Mouse (Mus musculus): ENCODE data around the gene Maats1. TPM values are rescaled to one million over a fixed set of nuclear protein-coding genes. Genes with fewer than 3 reads are reported as not detected.

Gene Maats1
- total and polyA plus RNA-seq, 3 experiments: 0.20 TPM; not detected in 2

DNA sequence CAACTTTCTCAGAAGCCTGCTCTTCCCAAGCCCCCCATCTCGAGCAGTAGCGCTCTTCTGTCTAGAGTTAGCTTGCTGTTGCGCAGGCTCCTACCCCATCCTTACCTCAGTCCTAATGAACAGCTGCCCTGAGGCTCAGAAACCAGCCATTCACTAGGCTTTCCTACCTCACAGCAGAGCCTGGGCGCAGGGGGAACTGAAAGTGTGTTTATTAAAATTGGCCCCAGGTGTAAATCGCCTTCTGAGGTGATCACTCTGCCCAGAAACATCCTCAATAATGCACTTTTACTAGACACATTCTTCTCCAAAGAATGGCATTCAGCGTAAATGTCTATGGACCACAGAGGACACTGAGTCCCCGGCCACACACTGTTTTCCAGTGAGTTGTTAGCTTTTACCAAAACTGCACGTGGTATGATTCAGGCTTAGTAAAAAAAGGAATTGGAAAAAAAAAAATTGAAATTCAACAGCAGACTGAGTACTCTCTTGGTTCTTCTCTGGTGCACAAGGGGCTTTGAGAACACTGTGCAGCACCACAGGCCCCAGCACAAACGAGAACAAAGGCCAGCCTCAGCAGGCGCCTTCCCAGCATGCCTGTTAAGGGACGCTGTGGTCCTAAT lies 15.1 kb downstream of the Maats1 start:
- TF ChIP-seq POLR2A (IDR thresholded peaks at IDR 0.05; ENCODE audit: insufficient read depth, low read depth, low read length): no peak
- TF ChIP-seq EP300 (IDR thresholded peaks at IDR 0.05; ENCODE audit: insufficient read depth, low read depth, low read length): no peak
- no peak for TF ChIP-seq CTCF (IDR thresholded peaks at IDR 0.05)
- DNase-seq: no peak

DNA sequence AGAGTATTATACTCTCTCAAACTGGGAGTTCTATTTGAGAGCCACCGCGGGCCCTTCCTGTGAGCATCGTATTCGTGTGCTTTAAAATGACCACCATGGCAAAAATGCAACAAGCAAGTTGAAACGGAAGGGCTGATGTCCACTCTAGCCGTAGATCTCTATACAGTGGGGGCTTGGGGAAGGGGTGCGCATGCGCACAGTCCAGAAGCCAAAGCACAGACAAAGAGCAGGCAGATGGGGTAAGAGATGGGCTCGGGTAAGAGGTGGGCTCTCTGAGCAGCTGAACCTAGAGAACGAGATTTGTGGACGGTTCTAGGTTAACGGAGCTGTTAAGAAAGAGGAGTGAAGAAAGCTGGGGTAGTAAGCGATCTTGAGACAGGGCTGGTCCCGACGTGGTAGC lies 17.6 kb downstream of the Maats1 start:
- no peak for DNase-seq
- Histone ChIP-seq H3K36me3 (ENCODE audit: control insufficient read depth, insufficient read depth, low read length) (no peaks in the 10 kb centered on the region), H3K27me3 (ENCODE audit: control insufficient read depth, insufficient read depth, low read length) (no peaks in the 10 kb centered on the region), H3K79me2 (replicated peaks; ENCODE audit: control insufficient read depth, insufficient read depth, low read length) (no peaks in the 10 kb centered on the region; the same call in 1 of the 2 replicates), H3K4me1 (ENCODE audit: control insufficient read depth, insufficient read depth, low read length) (no peaks in the 10 kb centered on the region), H3K4me3 (no peak overlapping the region), H3K9ac (ENCODE audit: low read depth, low read length) (no peak overlapping the region), H3K27ac (no peak overlapping the region)
- no peak for TF ChIP-seq POLR2A (IDR thresholded peaks at IDR 0.05; ENCODE audit: insufficient read depth, low read depth, low read length)
- no peak for TF ChIP-seq CTCF (IDR thresholded peaks at IDR 0.05)
- TF ChIP-seq EP300 (IDR thresholded peaks at IDR 0.05; ENCODE audit: insufficient read depth, low read depth, low read length): no peak
- intact Hi-C loops (cut with DNase I): no loop called here
- WGBS: 90% methylated on average over 15 of the region's 15 CpGs

More for the DNA sequence above, 15.1 kb downstream of the Maats1 start:
- H3K4me1 ChIP-seq (ENCODE audit: control insufficient read depth, insufficient read depth, low read length): no peaks in the 10 kb centered on the region
- H3K9ac ChIP-seq (ENCODE audit: low read depth, low read length): no peak overlapping the region
- no peaks in the 10 kb centered on the region for H3K36me3 ChIP-seq (ENCODE audit: control insufficient read depth, insufficient read depth, low read length)
- intact Hi-C loops (cut with DNase I): no loop called here
- H3K27me3 ChIP-seq (ENCODE audit: control insufficient read depth, insufficient read depth, low read length): no peaks in the 10 kb centered on the region
- H3K27ac ChIP-seq: no peak overlapping the region
- no peaks in the 10 kb centered on the region for H3K79me2 ChIP-seq (replicated peaks; ENCODE audit: control insufficient read depth, insufficient read depth, low read length)
- no peak overlapping the region for H3K4me3 ChIP-seq
- 86% methylated on average over 11 of the region's 11 CpGs for WGBS

DNA sequence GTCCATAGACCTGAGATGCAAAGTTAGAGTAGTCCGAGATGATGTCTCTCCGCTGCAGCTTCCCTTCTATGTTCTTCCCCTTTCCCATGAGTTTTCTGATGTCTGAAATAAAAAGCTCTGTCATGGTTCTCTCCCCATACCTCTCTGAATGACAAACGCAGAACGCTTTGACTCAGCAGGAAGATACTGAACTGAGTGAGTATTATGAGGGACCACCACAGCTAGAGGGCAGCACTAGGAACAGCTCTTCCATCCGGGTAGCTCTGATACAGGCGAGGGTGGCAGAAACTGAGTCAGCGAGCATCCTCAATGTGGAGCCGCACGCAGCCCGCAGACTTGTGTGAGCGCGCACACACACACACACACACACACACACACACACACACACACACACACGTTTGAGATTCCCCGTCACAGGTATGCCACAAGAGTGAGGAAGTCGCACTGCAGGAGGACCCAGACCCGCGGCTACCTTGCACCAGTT lies 20.4 kb downstream of the Maats1 start:
- H3K9ac ChIP-seq (ENCODE audit: low read depth, low read length): no peak overlapping the region
- no peaks in the 10 kb centered on the region for H3K27me3 ChIP-seq (ENCODE audit: control insufficient read depth, insufficient read depth, low read length)
- peak; percentile 71 for TF ChIP-seq CTCF (IDR thresholded peaks at IDR 0.05)
- TF ChIP-seq EP300 (IDR thresholded peaks at IDR 0.05; ENCODE audit: insufficient read depth, low read depth, low read length): no peak
- TF ChIP-seq POLR2A (IDR thresholded peaks at IDR 0.05; ENCODE audit: insufficient read depth, low read depth, low read length): no peak
- no peak overlapping the region for H3K27ac ChIP-seq
- no peaks in the 10 kb centered on the region; the same call in 1 of the 2 replicates for H3K79me2 ChIP-seq (replicated peaks; ENCODE audit: control insufficient read depth, insufficient read depth, low read length)
- DNase-seq: peak; percentile 13 to 36
- intact Hi-C loops (cut with DNase I): no loop called here
- 37% methylated on average over 17 of the region's 17 CpGs for WGBS
- H3K36me3 ChIP-seq (ENCODE audit: control insufficient read depth, insufficient read depth, low read length): no peaks in the 10 kb centered on the region
- H3K4me1 ChIP-seq (ENCODE audit: control insufficient read depth, insufficient read depth, low read length): no peaks in the 10 kb centered on the region
- H3K4me3 ChIP-seq: no peak overlapping the region

DNA sequence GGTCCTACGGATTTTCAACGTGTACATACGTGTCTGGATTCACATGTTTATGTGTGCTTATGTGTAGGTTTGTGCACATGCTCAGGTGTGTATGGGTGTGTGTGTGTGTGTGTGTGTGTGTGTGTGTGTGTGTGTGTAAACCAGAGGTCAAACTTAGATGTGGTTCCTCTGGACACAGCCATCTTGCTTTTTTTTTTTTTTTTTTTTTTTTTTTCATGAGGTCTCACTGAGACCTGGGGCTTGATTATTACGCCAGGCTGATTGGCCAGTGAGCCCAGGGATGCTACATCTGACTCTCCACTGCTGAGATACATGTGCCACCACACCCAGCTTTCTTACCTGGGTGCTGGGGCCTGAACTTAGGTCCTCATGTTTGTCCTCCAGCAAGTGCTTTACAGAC lies 22.9 kb downstream of the Maats1 start:
- no peak overlapping the region for H3K27ac ChIP-seq
- no peak for TF ChIP-seq CTCF (IDR thresholded peaks at IDR 0.05)
- no peak for TF ChIP-seq POLR2A (IDR thresholded peaks at IDR 0.05; ENCODE audit: insufficient read depth, low read depth, low read length)
- no peak for TF ChIP-seq EP300 (IDR thresholded peaks at IDR 0.05; ENCODE audit: insufficient read depth, low read depth, low read length)
- no peak overlapping the region for H3K9ac ChIP-seq (ENCODE audit: low read depth, low read length)
- H3K27me3 ChIP-seq (ENCODE audit: control insufficient read depth, insufficient read depth, low read length): no peaks in the 10 kb centered on the region
- no peak for DNase-seq
- WGBS: 91% methylated on average over 4 of the region's 4 CpGs
- intact Hi-C loops (cut with DNase I): no loop called here
- no peaks in the 10 kb centered on the region for H3K4me1 ChIP-seq (ENCODE audit: control insufficient read depth, insufficient read depth, low read length)
- no peaks in the 10 kb centered on the region for H3K36me3 ChIP-seq (ENCODE audit: control insufficient read depth, insufficient read depth, low read length)
- no peaks in the 10 kb centered on the region; the same call in 1 of the 2 replicates for H3K79me2 ChIP-seq (replicated peaks; ENCODE audit: control insufficient read depth, insufficient read depth, low read length)
- H3K4me3 ChIP-seq: no peak overlapping the region

- Histone ChIP-seq H3K4me3 (no peak overlapping the region), H3K27me3 (ENCODE audit: control insufficient read depth, insufficient read depth, low read length) (no peaks in the 10 kb centered on the region), H3K4me1 (ENCODE audit: control insufficient read depth, insufficient read depth, low read length) (no peaks in the 10 kb centered on the region), H3K79me2 (replicated peaks; ENCODE audit: control insufficient read depth, insufficient read depth, low read length) (no peaks in the 10 kb centered on the region; the same call in 1 of the 2 replicates), H3K27ac (no peak overlapping the region), H3K36me3 (ENCODE audit: control insufficient read depth, insufficient read depth, low read length) (no peaks in the 10 kb centered on the region), H3K9ac (ENCODE audit: low read depth, low read length) (no peak overlapping the region)
- WGBS: 63% methylated on average over 9 of the region's 9 CpGs
- no peak for TF ChIP-seq EP300 (IDR thresholded peaks at IDR 0.05; ENCODE audit: insufficient read depth, low read depth, low read length)
- TF ChIP-seq POLR2A (IDR thresholded peaks at IDR 0.05; ENCODE audit: insufficient read depth, low read depth, low read length): no peak
- no peak for TF ChIP-seq CTCF (IDR thresholded peaks at IDR 0.05)
- intact Hi-C loops (cut with DNase I): no loop called here
- DNase-seq: no peak
These were observed 23.5 kb downstream of the Maats1 start for GRCm38 (mm10) chr16:38318492-38318891.

DNA sequence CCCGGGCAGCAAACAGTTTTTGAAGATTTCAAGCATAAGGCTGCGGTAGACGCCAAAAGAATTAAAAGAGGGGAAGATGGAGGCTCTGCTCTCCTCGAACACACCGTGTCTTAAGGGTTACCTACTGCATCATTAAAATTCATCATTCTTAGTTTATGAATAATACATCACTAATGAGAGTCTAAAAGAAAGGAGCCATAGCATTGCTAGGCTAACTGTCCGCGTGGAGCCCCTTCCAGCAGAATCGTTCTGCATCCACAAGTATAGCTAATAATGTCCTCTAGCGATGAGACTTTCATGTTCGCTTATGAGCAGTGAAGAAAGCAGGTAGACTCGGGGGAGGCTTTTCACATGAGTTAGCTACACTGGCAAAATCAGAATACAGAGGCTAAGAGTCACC lies 33.7 kb downstream of the Maats1 start:
- Histone ChIP-seq H3K79me2 (replicated peaks; ENCODE audit: control insufficient read depth, insufficient read depth, low read length) (no peaks in the 10 kb centered on the region), H3K36me3 (ENCODE audit: control insufficient read depth, insufficient read depth, low read length) (no peaks in the 10 kb centered on the region), H3K4me3 (no peak overlapping the region), H3K27me3 (ENCODE audit: control insufficient read depth, insufficient read depth, low read length) (no peaks in the 10 kb centered on the region), H3K9ac (ENCODE audit: low read depth, low read length) (no peak overlapping the region), H3K27ac (no peak overlapping the region), H3K4me1 (ENCODE audit: control insufficient read depth, insufficient read depth, low read length) (0 out of 2 replicates have a peak, but pooled peaks cover 2% of the 10 kb centered on the region)
- intact Hi-C loops (cut with DNase I): no loop called here
- no peak for DNase-seq
- TF ChIP-seq POLR2A (IDR thresholded peaks at IDR 0.05; ENCODE audit: insufficient read depth, low read depth, low read length) (no peak), EP300 (IDR thresholded peaks at IDR 0.05; ENCODE audit: insufficient read depth, low read depth, low read length) (no peak), CTCF (IDR thresholded peaks at IDR 0.05) (no peak)
- 83% methylated on average over 11 of the region's 11 CpGs for WGBS
